Mouse (Mus musculus): ENCODE data around the gene Clcf1. TPM values are rescaled to one million over a fixed set of nuclear protein-coding genes. Genes with fewer than 3 reads are reported as not detected.
A peak's percentile ranks its signal among the peaks of the same experiment; 100 is the strongest.
"Not testable (repeated sequence)": the region's sequence is repeated elsewhere in the genome, so short reads cannot be mapped to it uniquely, and the experiment has no call there.

The Clcf1 gene
- total and polyA plus RNA-seq, 2 experiments: 0.28 to 3.8 TPM

GRCm38 (mm10) chr19:4232651-4233050, 18.6 kb downstream of the Clcf1 start:
- no peak overlapping the region for H3K9ac ChIP-seq (ENCODE audit: low read depth, low read length)
- whole genome bisulfite sequencing: 86% methylated on average over 7 of the region's 7 CpGs
- no peaks in the 10 kb centered on the region for H3K27me3 ChIP-seq (ENCODE audit: control insufficient read depth, insufficient read depth, low read length)
- DNase-seq (ENCODE audit: extremely low read depth, low read depth, low spot score): no peak
- H3K4me3 ChIP-seq (ENCODE audit: insufficient read depth, low read depth, low read length): no peak overlapping the region
- no peaks in the 10 kb centered on the region; the same call in 1 of the 2 replicates for H3K4me1 ChIP-seq (ENCODE audit: control insufficient read depth, insufficient read depth, low read length)
- H3K79me2 ChIP-seq (ENCODE audit: control insufficient read depth, insufficient read depth, low read length): no peaks in the 10 kb centered on the region
- TF ChIP-seq CTCF (IDR thresholded peaks at IDR 0.05; ENCODE audit: low read depth, low read length) (no peak), POLR2A (IDR thresholded peaks at IDR 0.05; ENCODE audit: extremely low read depth, insufficient read depth, low read length) (no peak)
- no peaks in the 10 kb centered on the region for H3K36me3 ChIP-seq (ENCODE audit: control insufficient read depth, insufficient read depth, low read length)
- H3K27ac ChIP-seq (replicated peaks; ENCODE audit: insufficient read depth, low read depth, low read length): no peak overlapping the region; the same call in 1 of the 2 replicates

GRCm38 (mm10) chr19:4234548-4234947, 20.5 kb downstream of the Clcf1 start:
- WGBS: 87% methylated on average over 4 of the region's 4 CpGs
- Histone ChIP-seq H3K4me1 (ENCODE audit: control insufficient read depth, insufficient read depth, low read length) (no peaks in the 10 kb centered on the region; the same call in 1 of the 2 replicates), H3K4me3 (ENCODE audit: insufficient read depth, low read depth, low read length) (no peak overlapping the region), H3K27me3 (ENCODE audit: control insufficient read depth, insufficient read depth, low read length) (no peaks in the 10 kb centered on the region), H3K9ac (ENCODE audit: low read depth, low read length) (no peak overlapping the region), H3K36me3 (ENCODE audit: control insufficient read depth, insufficient read depth, low read length) (no peaks in the 10 kb centered on the region), H3K27ac (replicated peaks; ENCODE audit: insufficient read depth, low read depth, low read length) (no peak overlapping the region), H3K79me2 (ENCODE audit: control insufficient read depth, insufficient read depth, low read length) (no peaks in the 10 kb centered on the region)
- no peak for TF ChIP-seq CTCF (IDR thresholded peaks at IDR 0.05; ENCODE audit: low read depth, low read length)
- no peak for DNase-seq (ENCODE audit: extremely low read depth, low read depth, low spot score)

- no peak overlapping the region for H3K9ac ChIP-seq (ENCODE audit: low read depth, low read length)
- TF ChIP-seq CTCF (IDR thresholded peaks at IDR 0.05; ENCODE audit: low read depth, low read length) (no peak), POLR2A (IDR thresholded peaks at IDR 0.05; ENCODE audit: extremely low read depth, insufficient read depth, low read length) (no peak)
- DNase-seq (ENCODE audit: extremely low read depth, low read depth, low spot score): peak; percentile 30
- H3K79me2 ChIP-seq (ENCODE audit: control insufficient read depth, insufficient read depth, low read length): no peaks in the 10 kb centered on the region
- H3K27ac ChIP-seq (replicated peaks; ENCODE audit: insufficient read depth, low read depth, low read length): no peak overlapping the region
- H3K36me3 ChIP-seq (ENCODE audit: control insufficient read depth, insufficient read depth, low read length): no peaks in the 10 kb centered on the region
- peaks cover 2% of the 10 kb centered on the region for H3K4me1 ChIP-seq (ENCODE audit: control insufficient read depth, insufficient read depth, low read length)
- H3K4me3 ChIP-seq (ENCODE audit: insufficient read depth, low read depth, low read length): no peak overlapping the region
- no peaks in the 10 kb centered on the region for H3K27me3 ChIP-seq (ENCODE audit: control insufficient read depth, insufficient read depth, low read length)
- WGBS: 24% methylated on average over 8 of the region's 8 CpGs
Measured at GRCm38 (mm10) chr19:4240247-4240668, 26.2 kb downstream of the Clcf1 start.

GRCm38 (mm10) chr19:4242416-4242815, 28.4 kb downstream of the Clcf1 start:
- Histone ChIP-seq H3K4me3 (ENCODE audit: insufficient read depth, low read depth, low read length) (no peak overlapping the region), H3K27me3 (ENCODE audit: control insufficient read depth, insufficient read depth, low read length) (no peaks in the 10 kb centered on the region), H3K4me1 (ENCODE audit: control insufficient read depth, insufficient read depth, low read length) (peaks cover 2% of the 10 kb centered on the region), H3K27ac (replicated peaks; ENCODE audit: insufficient read depth, low read depth, low read length) (no peak overlapping the region), H3K9ac (ENCODE audit: low read depth, low read length) (no peak overlapping the region), H3K79me2 (ENCODE audit: control insufficient read depth, insufficient read depth, low read length) (no peaks in the 10 kb centered on the region), H3K36me3 (ENCODE audit: control insufficient read depth, insufficient read depth, low read length) (no peaks in the 10 kb centered on the region)
- WGBS: 85% methylated on average over 3 of the region's 3 CpGs
- no peak for DNase-seq (ENCODE audit: extremely low read depth, low read depth, low spot score)
- no peak for TF ChIP-seq POLR2A (IDR thresholded peaks at IDR 0.05; ENCODE audit: extremely low read depth, insufficient read depth, low read length)
- no peak for TF ChIP-seq CTCF (IDR thresholded peaks at IDR 0.05; ENCODE audit: low read depth, low read length)

GRCm38 (mm10) chr19:4244775-4245174, 30.7 kb downstream of the Clcf1 start:
- 92% methylated on average over 6 of the region's 6 CpGs for WGBS
- H3K36me3 ChIP-seq (ENCODE audit: control insufficient read depth, insufficient read depth, low read length): no peaks in the 10 kb centered on the region
- TF ChIP-seq CTCF (IDR thresholded peaks at IDR 0.05; ENCODE audit: low read depth, low read length) (no peak), POLR2A (IDR thresholded peaks at IDR 0.05; ENCODE audit: extremely low read depth, insufficient read depth, low read length) (no peak)
- no peaks in the 10 kb centered on the region for H3K79me2 ChIP-seq (ENCODE audit: control insufficient read depth, insufficient read depth, low read length)
- no peak overlapping the region for H3K27ac ChIP-seq (replicated peaks; ENCODE audit: insufficient read depth, low read depth, low read length)
- no peak overlapping the region for H3K9ac ChIP-seq (ENCODE audit: low read depth, low read length)
- H3K4me1 ChIP-seq (ENCODE audit: control insufficient read depth, insufficient read depth, low read length): peaks cover 2% of the 10 kb centered on the region
- no peak overlapping the region for H3K4me3 ChIP-seq (ENCODE audit: insufficient read depth, low read depth, low read length)
- DNase-seq (ENCODE audit: extremely low read depth, low read depth, low spot score): no peak
- no peaks in the 10 kb centered on the region for H3K27me3 ChIP-seq (ENCODE audit: control insufficient read depth, insufficient read depth, low read length)

- H3K27ac ChIP-seq (replicated peaks; ENCODE audit: insufficient read depth, low read depth, low read length): no peak overlapping the region
- TF ChIP-seq CTCF (IDR thresholded peaks at IDR 0.05; ENCODE audit: low read depth, low read length) (no peak), POLR2A (IDR thresholded peaks at IDR 0.05; ENCODE audit: extremely low read depth, insufficient read depth, low read length) (no peak)
- H3K4me3 ChIP-seq (ENCODE audit: insufficient read depth, low read depth, low read length): no peak overlapping the region
- DNase-seq (ENCODE audit: extremely low read depth, low read depth, low spot score): no peak
- no peaks in the 10 kb centered on the region for H3K4me1 ChIP-seq (ENCODE audit: control insufficient read depth, insufficient read depth, low read length)
- WGBS: 58% methylated on average over 1 of the region's 1 CpGs
- no peaks in the 10 kb centered on the region for H3K27me3 ChIP-seq (ENCODE audit: control insufficient read depth, insufficient read depth, low read length)
- no peaks in the 10 kb centered on the region for H3K79me2 ChIP-seq (ENCODE audit: control insufficient read depth, insufficient read depth, low read length)
- no peak overlapping the region for H3K9ac ChIP-seq (ENCODE audit: low read depth, low read length)
- no peaks in the 10 kb centered on the region for H3K36me3 ChIP-seq (ENCODE audit: control insufficient read depth, insufficient read depth, low read length)
Measured at GRCm38 (mm10) chr19:4247010-4247409, 33.0 kb downstream of the Clcf1 start.

- H3K9ac ChIP-seq (ENCODE audit: low read depth, low read length); H3K4me3 ChIP-seq (ENCODE audit: insufficient read depth, low read depth, low read length); H3K79me2 ChIP-seq (ENCODE audit: control insufficient read depth, insufficient read depth, low read length); DNase-seq (ENCODE audit: extremely low read depth, low read depth, low spot score); H3K27me3 ChIP-seq (ENCODE audit: control insufficient read depth, insufficient read depth, low read length); H3K4me1 ChIP-seq (ENCODE audit: control insufficient read depth, insufficient read depth, low read length); H3K36me3 ChIP-seq (ENCODE audit: control insufficient read depth, insufficient read depth, low read length); H3K27ac ChIP-seq (replicated peaks; ENCODE audit: insufficient read depth, low read depth, low read length): not testable (repeated sequence)
- 35% methylated on average over 1 of the region's 1 CpGs for WGBS
Measured at GRCm38 (mm10) chr19:4248683-4249082, 34.6 kb downstream of the Clcf1 start.
